Mouse (Mus musculus) forebrain, embryonic 16.5 days (tissue): ENCODE data around the gene Hspa1l. TPM values are rescaled to one million over a fixed set of nuclear protein-coding genes. Genes with fewer than 3 reads are reported as not detected.

ENCODE experiments used
- ATAC-seq: fragments of 200-750 bp; cut with Nextera tagmentation; 2 replicates; pipeline ENCODE4 v1.8.0; 2017; ENCODE audit warnings: mild to moderate bottlenecking, moderate library complexity
- H3K27ac ChIP-seq: fragments of 300-500 bp; sonication (generic); 2 replicates; pipeline ENCODE4 v1.5.1; 2014; ENCODE audit warnings: low read length, control low read depth
- H3K27me3 ChIP-seq: fragments of 300-500 bp; sonication (generic); replicated peaks from 2 replicates; pipeline ENCODE4 v1.6.1; 2014; ENCODE audit warnings: low read length; ENCODE audit not compliant: control insufficient read depth, insufficient read depth
- H3K36me3 ChIP-seq: fragments of 300-500 bp; sonication (generic); 2 replicates; pipeline ENCODE4 v1.6.1; 2014; ENCODE audit not compliant: control insufficient read depth, insufficient read depth
- H3K4me1 ChIP-seq: fragments of 300-500 bp; sonication (generic); replicated peaks from 2 replicates; pipeline ENCODE4 v1.6.1; 2014; ENCODE audit warnings: low read length; ENCODE audit not compliant: control insufficient read depth, insufficient read depth
- H3K4me2 ChIP-seq: fragments of 300-500 bp; sonication (generic); 2 replicates; pipeline ENCODE4 v1.6.1; 2014; ENCODE audit warnings: mild to moderate bottlenecking, low read length, control low read depth
- H3K4me3 ChIP-seq: fragments of 300-500 bp; sonication (generic); replicated peaks from 2 replicates; pipeline ENCODE4 v1.5.1; 2014; ENCODE audit warnings: mild to moderate bottlenecking, low read length, control low read depth
- H3K9ac ChIP-seq: fragments of 300-500 bp; sonication (generic); replicated peaks from 2 replicates; pipeline ENCODE4 v1.6.1; 2014; ENCODE audit warnings: low read depth, low read length, control low read depth
- H3K9me3 ChIP-seq: fragments of 300-500 bp; sonication (generic); 2 replicates; pipeline ENCODE4 v1.6.1; 2016; ENCODE audit warnings: low read length; ENCODE audit not compliant: control insufficient read depth
- WGBS: fragments of 180-500 bp; shearing (Covaris S2); extraction: QIAGEN DNeasy Blood & Tissue Kit; methylation state at CpG from one replicate; pipeline ENCODE4 v1.1.7; 2014; 5-methylcytosine and 5-hydroxymethylcytosine counted together
- polyA plus RNA-seq: library from polyadenylated mRNA; unstranded; fragments of >200 nt; fragmentation: Nextera tagmentation; extraction: Ambion mirVana; gene quantifications from 2 replicates; pipeline ENCODE4 v1.2.1, GENCODE M21; 2015

Gene Hspa1l
- polyA plus RNA-seq, 1 experiment from 2014 or later: 1.7 TPM

DNA sequence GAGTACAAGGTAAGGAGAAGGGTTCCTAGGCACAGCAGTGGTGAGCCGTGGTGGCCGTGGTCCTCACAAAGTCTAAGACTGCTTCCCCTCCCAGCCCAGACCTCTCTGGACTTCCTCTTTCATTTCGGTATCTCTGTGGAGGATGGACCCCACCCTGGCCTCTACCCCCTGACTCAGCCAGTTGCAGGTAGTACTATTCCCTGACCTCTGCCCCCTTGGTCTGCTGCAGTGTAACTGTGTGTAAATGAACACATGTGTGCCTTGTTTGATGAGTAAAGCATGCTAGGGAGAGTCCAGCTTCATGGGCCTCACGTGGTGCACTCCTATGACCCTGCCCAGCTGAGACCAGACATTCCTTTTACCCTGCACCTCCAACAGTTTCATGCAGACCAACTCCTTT is 51.3 kb downstream of the Hspa1l start:
- no peak overlapping the region for H3K27ac ChIP-seq
- H3K27me3 ChIP-seq: no peaks in the 10 kb centered on the region
- no peak overlapping the region for H3K4me2 ChIP-seq
- peaks cover 22% of the 10 kb centered on the region for H3K4me1 ChIP-seq
- no peak overlapping the region for H3K4me3 ChIP-seq
- no peak for ATAC-seq
- WGBS: 90% methylated on average over 4 of the region's 4 CpGs
- H3K9ac ChIP-seq: no peak overlapping the region
- H3K36me3 ChIP-seq: no peaks in the 10 kb centered on the region
- H3K9me3 ChIP-seq: no peaks in the 10 kb centered on the region

DNA sequence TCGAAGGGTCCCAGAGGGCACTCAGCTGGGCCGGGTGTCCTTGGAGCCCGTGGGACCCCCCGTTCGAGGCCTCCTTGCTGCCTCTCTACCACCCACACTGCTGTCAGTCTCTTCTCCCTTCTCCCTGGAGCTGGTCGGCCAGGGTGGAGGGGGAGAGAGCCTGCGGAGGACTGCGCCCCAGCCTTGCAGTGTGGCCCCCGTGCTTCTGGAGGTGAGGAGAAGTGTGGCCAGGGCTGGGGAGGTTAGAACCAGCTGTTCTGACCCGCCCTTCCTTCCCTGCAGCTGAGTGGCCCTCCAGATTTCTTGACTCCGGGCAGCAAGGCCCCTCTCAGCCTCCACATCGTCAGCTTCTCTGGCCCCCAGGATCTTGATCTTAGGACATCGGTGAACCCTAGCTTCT is 51.8 kb downstream of the Hspa1l start:
- ATAC-seq: no peak
- Histone ChIP-seq H3K9ac (no peak overlapping the region), H3K4me3 (no peak overlapping the region), H3K4me1 (peaks cover 22% of the 10 kb centered on the region), H3K27me3 (no peaks in the 10 kb centered on the region), H3K9me3 (no peaks in the 10 kb centered on the region), H3K27ac (no peak overlapping the region), H3K36me3 (no peaks in the 10 kb centered on the region), H3K4me2 (no peak overlapping the region)
- 74% methylated on average over 13 of the region's 13 CpGs for WGBS

- no peaks in the 10 kb centered on the region for H3K36me3 ChIP-seq
- no peak overlapping the region for H3K4me2 ChIP-seq
- H3K4me1 ChIP-seq: peaks cover 25% of the 10 kb centered on the region
- no peak for ATAC-seq
- H3K27ac ChIP-seq: no peak overlapping the region
- H3K4me3 ChIP-seq: no peak overlapping the region
- H3K9ac ChIP-seq: no peak overlapping the region
- H3K9me3 ChIP-seq: no peaks in the 10 kb centered on the region
- H3K27me3 ChIP-seq: no peaks in the 10 kb centered on the region
- WGBS: 79% methylated on average over 5 of the region's 10 CpGs
Observed at GRCm38 (mm10) chr17:35024691-35025488, 52.4 kb downstream of the Hspa1l start.

DNA sequence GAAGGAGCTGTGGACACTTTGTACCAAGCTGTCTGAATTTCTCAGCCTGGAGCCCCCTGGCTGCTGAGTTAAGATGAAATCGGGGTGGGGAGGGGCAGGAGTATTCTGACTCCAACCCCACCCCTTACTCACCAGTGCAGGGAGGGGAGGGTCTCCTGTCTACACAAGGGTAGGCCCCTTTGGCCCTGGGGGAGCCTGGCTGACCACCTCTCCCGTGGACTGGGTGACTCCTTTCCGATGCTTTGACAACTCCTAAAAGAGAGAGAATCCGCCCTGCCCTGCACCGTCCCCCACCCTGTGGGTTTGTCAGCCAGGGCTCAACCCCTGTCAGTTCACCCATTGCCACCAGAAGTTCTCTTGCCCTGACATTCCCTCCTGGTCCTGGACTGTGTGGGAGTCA is 53.7 kb downstream of the Hspa1l start:
- Histone ChIP-seq H3K27me3 (no peaks in the 10 kb centered on the region), H3K36me3 (no peaks in the 10 kb centered on the region), H3K4me2 (no peak overlapping the region), H3K9me3 (no peaks in the 10 kb centered on the region), H3K9ac (no peak overlapping the region), H3K4me1 (peaks cover 25% of the 10 kb centered on the region), H3K27ac (no peak overlapping the region), H3K4me3 (no peak overlapping the region)
- no peak for ATAC-seq
- WGBS: 84% methylated on average over 5 of the region's 5 CpGs

DNA sequence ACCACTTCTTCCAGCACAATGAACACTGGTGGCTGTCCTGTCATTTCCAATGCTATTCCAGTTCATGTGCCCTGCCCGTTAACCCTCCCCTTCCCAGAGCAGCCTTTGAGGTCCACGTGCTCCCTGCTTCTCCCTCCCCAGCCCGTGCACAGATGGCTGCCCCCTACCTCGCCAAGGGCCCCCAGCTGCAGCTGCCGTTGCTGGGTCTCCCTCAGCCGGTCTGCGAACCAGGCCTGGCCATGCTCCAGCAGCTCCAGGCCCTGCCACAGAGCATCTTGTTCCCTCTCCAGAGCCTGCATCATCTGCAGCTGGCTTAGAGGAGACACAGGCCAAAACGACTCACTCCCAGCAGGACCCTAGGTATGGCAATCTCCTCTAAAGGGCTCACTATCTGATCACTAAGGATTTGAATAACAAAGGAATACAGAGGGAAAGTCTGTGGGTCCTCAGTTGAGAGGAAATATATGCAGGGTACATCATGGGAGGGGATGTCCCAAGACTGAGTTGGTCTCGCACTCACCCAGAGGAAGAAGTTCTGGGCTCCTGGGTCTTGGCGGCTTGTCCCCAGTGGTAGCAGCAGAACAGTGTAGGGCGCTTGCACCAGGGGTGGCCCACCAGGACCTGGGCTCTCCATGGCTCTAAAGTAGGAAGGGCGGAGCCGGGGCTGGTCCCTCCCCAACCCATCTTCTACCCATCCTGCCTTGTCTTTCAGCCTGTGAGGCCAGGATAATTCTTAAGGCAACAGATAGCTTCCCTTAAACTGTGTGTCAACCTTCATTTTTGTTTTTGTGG is 55.0 kb downstream of the Hspa1l start, which contains the start of gene Sapcd1:
Sapcd1 (minus strand) TSS at position 740 of the 792 bp plus-strand sequence.
- Histone ChIP-seq H3K4me3 (no peak within 1 kb of the TSS), H3K9ac (peak within 1 kb of the TSS; percentile 48), H3K9me3 (no peaks in the 10 kb centered on the region), H3K27me3 (no peaks in the 10 kb centered on the region), H3K4me1 (peaks cover 19% of the 10 kb centered on the region), H3K36me3 (no peaks in the 10 kb centered on the region), H3K4me2 (peak within 1 kb of the TSS; percentile 15), H3K27ac (peak within 1 kb of the TSS; percentile 73)
- 22% methylated on average over 13 of the region's 13 CpGs for WGBS
- peak; percentile 84 for ATAC-seq

- Histone ChIP-seq H3K4me1 (peaks cover 19% of the 10 kb centered on the region), H3K4me2 (no peak overlapping the region), H3K27ac (no peak overlapping the region), H3K4me3 (no peak overlapping the region), H3K9ac (no peak overlapping the region), H3K9me3 (no peaks in the 10 kb centered on the region), H3K36me3 (no peaks in the 10 kb centered on the region), H3K27me3 (no peaks in the 10 kb centered on the region)
- ATAC-seq: no peak
- WGBS: 86% methylated on average over 2 of the region's 2 CpGs
Observed at GRCm38 (mm10) chr17:35028315-35028714, 55.8 kb downstream of the Hspa1l start.

Other genes with a start within 250 kb of the Hspa1l start
- gene C4b, start 228.8 kb upstream of the Hspa1l start, polyA plus RNA-seq: 0.16 TPM in 1 of 2 replicates, not detected in the other
- not detected in 2 replicates for gene Cyp21a1, start 168.1 kb upstream of the Hspa1l start, polyA plus RNA-seq
- 33.4 and 50.4 TPM in 2 replicates for gene Stk19, start 135.8 kb upstream of the Hspa1l start, polyA plus RNA-seq
- gene Dxo, start 135.7 kb upstream of the Hspa1l start, polyA plus RNA-seq: 64.8 and 75.6 TPM in 2 replicates
- 65.6 and 67.5 TPM in 2 replicates for gene Skiv2l, start 122.5 kb upstream of the Hspa1l start, polyA plus RNA-seq
- gene Nelfe, start 122.3 kb upstream of the Hspa1l start, polyA plus RNA-seq: 87.5 and 97.7 TPM in 2 replicates
- gene Cfb, start 110.2 kb upstream of the Hspa1l start, polyA plus RNA-seq: 1.1 and 1.3 TPM in 2 replicates
- gene Zbtb12, start 93.2 kb upstream of the Hspa1l start, polyA plus RNA-seq: 7.1 and 8.0 TPM in 2 replicates
- 0.29 TPM in 1 of 2 replicates, not detected in the other for gene Gm20547, start 90.7 kb upstream of the Hspa1l start, polyA plus RNA-seq
- 1.6 and 1.7 TPM in 2 replicates for gene C2, start 74.4 kb upstream of the Hspa1l start, polyA plus RNA-seq
- gene Ehmt2, start 74.2 kb upstream of the Hspa1l start, polyA plus RNA-seq: 107 and 121 TPM in 2 replicates
- 0.09 TPM in 1 of 2 replicates, not detected in the other for gene Slc44a4, start 58.2 kb upstream of the Hspa1l start, polyA plus RNA-seq
- gene Neu1, start 41.5 kb upstream of the Hspa1l start, polyA plus RNA-seq: 31.8 and 36.8 TPM in 2 replicates
- 0.14 TPM in 1 of 2 replicates, not detected in the other for gene Hspa1b, start 13.5 kb upstream of the Hspa1l start, polyA plus RNA-seq
- not detected in 2 replicates for gene Gm20481, start 2.8 kb upstream of the Hspa1l start, polyA plus RNA-seq
- gene Hspa1a, start 547 bp upstream of the Hspa1l start, polyA plus RNA-seq: 3.3 and 5.2 TPM in 2 replicates
- 119 and 121 TPM in 2 replicates for gene Lsm2, start 9.2 kb downstream of the Hspa1l start, polyA plus RNA-seq
- gene Vars, start 28.3 kb downstream of the Hspa1l start, polyA plus RNA-seq: 81.7 and 85.2 TPM in 2 replicates
- 0.12 and 0.14 TPM in 2 replicates for gene Vwa7, start 43.9 kb downstream of the Hspa1l start, polyA plus RNA-seq
- gene Sapcd1, start 55.3 kb downstream of the Hspa1l start, polyA plus RNA-seq: 2.2 and 2.7 TPM in 2 replicates
- gene Msh5, start 74.0 kb downstream of the Hspa1l start, polyA plus RNA-seq: 3.1 and 3.4 TPM in 2 replicates
- 79.3 and 85.5 TPM in 2 replicates for gene Clic1, start 77.3 kb downstream of the Hspa1l start, polyA plus RNA-seq
- 484 and 489 TPM in 2 replicates for gene Ddah2, start 86.3 kb downstream of the Hspa1l start, polyA plus RNA-seq
- not detected in 2 replicates for gene Ly6g6c, start 92.7 kb downstream of the Hspa1l start, polyA plus RNA-seq
- gene Mpig6b, start 93.5 kb downstream of the Hspa1l start, polyA plus RNA-seq: 0.24 TPM in 1 of 2 replicates, not detected in the other
- gene Ly6g6e, start 104.2 kb downstream of the Hspa1l start, polyA plus RNA-seq: 11.8 and 12.3 TPM in 2 replicates
- 1.2 and 1.6 TPM in 2 replicates for gene Ly6g6d, start 105.4 kb downstream of the Hspa1l start, polyA plus RNA-seq
- not detected in 2 replicates for gene Ly6g6f, start 112.9 kb downstream of the Hspa1l start, polyA plus RNA-seq
- gene Abhd16a, start 116.6 kb downstream of the Hspa1l start, polyA plus RNA-seq: 93.1 and 109 TPM in 2 replicates
- not detected in 2 replicates for gene Ly6g5c, start 135.6 kb downstream of the Hspa1l start, polyA plus RNA-seq
- gene Ly6g5b, start 142.7 kb downstream of the Hspa1l start, polyA plus RNA-seq: 0.62 and 1.3 TPM in 2 replicates
- gene Gpank1, start 148.8 kb downstream of the Hspa1l start, polyA plus RNA-seq: 29.6 and 29.8 TPM in 2 replicates
- 308 and 320 TPM in 2 replicates for gene Csnk2b, start 149.3 kb downstream of the Hspa1l start, polyA plus RNA-seq
- gene D17H6S53E, start 153.7 kb downstream of the Hspa1l start, polyA plus RNA-seq: 6.1 and 8.6 TPM in 2 replicates
- gene Apom, start 159.3 kb downstream of the Hspa1l start, polyA plus RNA-seq: 0.56 TPM in 1 of 2 replicates, not detected in the other
- 85.4 and 86.7 TPM in 2 replicates for gene Bag6, start 162.5 kb downstream of the Hspa1l start, polyA plus RNA-seq
- 156 and 195 TPM in 2 replicates for gene Prrc2a, start 192.2 kb downstream of the Hspa1l start, polyA plus RNA-seq
- gene Aif1, start 203.4 kb downstream of the Hspa1l start, polyA plus RNA-seq: 5.9 and 8.0 TPM in 2 replicates
- 4.5 and 4.9 TPM in 2 replicates for gene Lst1, start 215.7 kb downstream of the Hspa1l start, polyA plus RNA-seq
- gene Ltb, start 221.7 kb downstream of the Hspa1l start, polyA plus RNA-seq: 0.24 TPM in 1 of 2 replicates, not detected in the other
- not detected in 2 replicates for gene Tnf, start 229.3 kb downstream of the Hspa1l start, polyA plus RNA-seq
- 0.24 and 0.35 TPM in 2 replicates for gene Lta, start 232.6 kb downstream of the Hspa1l start, polyA plus RNA-seq
- gene Gm16181, start 248.1 kb downstream of the Hspa1l start, polyA plus RNA-seq: 0.62 TPM in 1 of 2 replicates, not detected in the other